Mouse (Mus musculus) C2C12 (cell line): Measurements from ENCODE around the gene Pdxk. TPM values are rescaled to one million over a fixed set of nuclear protein-coding genes. Genes with fewer than 3 reads are reported as not detected.
"Not testable (repeated sequence)": the region's sequence is repeated elsewhere in the genome, so short reads cannot be mapped to it uniquely, and the experiment has no call there.

ENCODE experiments used
- H3K27me3 ChIP-seq: one replicate; pipeline ENCODE4 v1.6.1; 2011; ENCODE audit not compliant: control insufficient read depth, insufficient read depth, insufficient read length
- H3K36me3 ChIP-seq: one replicate; pipeline ENCODE4 v1.6.1; 2011; ENCODE audit not compliant: control insufficient read depth, insufficient read depth
- H3K4me3 ChIP-seq: one replicate; pipeline ENCODE4 v1.5.1; 2011; ENCODE audit warnings: mild to moderate bottlenecking, control low read depth; ENCODE audit not compliant: poor library complexity, insufficient read depth, severe bottlenecking
- H3K79me2 ChIP-seq: one replicate; pipeline ENCODE4 v1.6.1; 2011; ENCODE audit not compliant: control insufficient read depth, insufficient read depth
- H3K79me3 ChIP-seq: one replicate; pipeline ENCODE4 v1.6.1; 2011; ENCODE audit warnings: low read depth, control low read depth
- H3ac ChIP-seq: one replicate; pipeline ENCODE3; 2011; ENCODE audit warnings: low read depth; ENCODE audit not compliant: control insufficient read depth, insufficient read length
- CEBPB ChIP-seq: IDR thresholded peaks from one replicate; pipeline ENCODE4 v1.6.1; 2011; ENCODE audit warnings: low read depth, mild to moderate bottlenecking, control low read depth, moderate library complexity
- CTCF ChIP-seq: IDR thresholded peaks from one replicate; pipeline ENCODE4 v1.5.1; 2011; ENCODE audit not compliant: control insufficient read depth, insufficient read depth, insufficient read length
- FOSL1 ChIP-seq: IDR thresholded peaks from one replicate; pipeline ENCODE4 v1.8.0; 2011; ENCODE audit warnings: mild to moderate bottlenecking, low read length; ENCODE audit not compliant: poor library complexity, insufficient read depth, severe bottlenecking
- MAX ChIP-seq: IDR thresholded peaks from one replicate; pipeline ENCODE4 v1.6.1; 2011; ENCODE audit warnings: mild to moderate bottlenecking, control low read depth
- MYOD1 ChIP-seq: IDR thresholded peaks from one replicate; pipeline ENCODE4 v1.6.1; 2011; ENCODE audit warnings: low read depth; ENCODE audit not compliant: control insufficient read depth, insufficient read length
- MYOG ChIP-seq: IDR thresholded peaks from one replicate; pipeline ENCODE4 v1.6.1; 2011; ENCODE audit not compliant: control insufficient read depth, insufficient read length; ENCODE audit errors: extremely low read depth
- USF1 ChIP-seq: IDR thresholded peaks from one replicate; pipeline ENCODE4 v1.6.1; 2011; ENCODE audit warnings: low read depth, mild to moderate bottlenecking, control low read depth, moderate library complexity
- long read RNA-seq, 2 experiments: library from polyadenylated mRNA; unstranded; transcript quantifications; one replicate each; pipeline ENCODE4 v2.0.0; 2019 to 2020
- polyA plus RNA-seq: library from polyadenylated mRNA; unstranded; fragments of >200 nt; fragmentation: generic; extraction: Trizol; gene quantifications from one replicate; pipeline ENCODE4 v1.2.1, GENCODE M21; 2012; ENCODE audit warnings: missing spikeins

The Pdxk gene
- 10.6 TPM for polyA plus RNA-seq
- long read RNA-seq, experiment 1, full-length matches to known transcripts = 13 of 15 reads
- long read RNA-seq, experiment 1, partial matches to known transcripts = 0 of 15 reads
- long read RNA-seq, experiment 1, other reads (novel, unspliced or antisense) = 2 of 15 reads
- long read RNA-seq, experiment 2, full-length matches to known transcripts = 57 of 64 reads
- long read RNA-seq, experiment 2, partial matches to known transcripts = 0 of 64 reads
- long read RNA-seq, experiment 2, other reads (novel, unspliced or antisense) = 7 of 64 reads

GRCm38 (mm10) chr10:78464792-78465207, at the start of gene Pdxk:
Gene Pdxk (minus strand): TSS chr10:78464975.
- Histone ChIP-seq H3K36me3 (no peaks in the 10 kb centered on the region), H3K79me2 (peaks cover 19% of the 10 kb centered on the region), H3K79me3 (peaks cover 3% of the 10 kb centered on the region), H3K4me3 (peak within 1 kb of the TSS; percentile 60), H3K27me3 (no peaks in the 10 kb centered on the region), H3ac (peak within 1 kb of the TSS; percentile 76)
- TF ChIP-seq MAX = no peak
- peak; percentile 92 for TF ChIP-seq USF1
- no peak for TF ChIP-seq CTCF

GRCm38 (mm10) chr10:78502986-78503733, 38.4 kb upstream of the Pdxk start:
- H3K79me3 ChIP-seq = no peaks in the 10 kb centered on the region
- TF ChIP-seq FOSL1 (no peak), USF1 (no peak), MYOD1 (no peak), MAX (no peak), MYOG (no peak), CTCF (no peak), CEBPB (no peak)
- no peaks in the 10 kb centered on the region for H3K79me2 ChIP-seq
- H3K36me3 ChIP-seq = no peaks in the 10 kb centered on the region
- no peak overlapping the region for H3ac ChIP-seq
- H3K27me3 ChIP-seq = peaks cover 9% of the 10 kb centered on the region
- no peak overlapping the region for H3K4me3 ChIP-seq

- TF ChIP-seq CTCF = peak; percentile 89
- no peak for TF ChIP-seq FOSL1
- no peaks in the 10 kb centered on the region for H3K36me3 ChIP-seq
- H3K27me3 ChIP-seq = peaks cover 8% of the 10 kb centered on the region
- no peaks in the 10 kb centered on the region for H3K79me3 ChIP-seq
- no peaks in the 10 kb centered on the region for H3K79me2 ChIP-seq
- no peak overlapping the region for H3ac ChIP-seq
- no peak overlapping the region for H3K4me3 ChIP-seq
These were observed 22.8 kb upstream of the Pdxk start for GRCm38 (mm10) chr10:78487431-78488086.

GRCm38 (mm10) chr10:78486871-78487270, 22.1 kb upstream of the Pdxk start:
- no peaks in the 10 kb centered on the region for H3K79me2 ChIP-seq
- H3K36me3 ChIP-seq = no peaks in the 10 kb centered on the region
- H3K27me3 ChIP-seq = peaks cover 8% of the 10 kb centered on the region
- no peak overlapping the region for H3ac ChIP-seq
- no peak overlapping the region for H3K4me3 ChIP-seq
- TF ChIP-seq MAX = no peak
- no peak for TF ChIP-seq CTCF
- no peak for TF ChIP-seq USF1
- no peak for TF ChIP-seq CEBPB
- TF ChIP-seq FOSL1 = no peak
- TF ChIP-seq MYOG = no peak
- TF ChIP-seq MYOD1 = no peak
- no peaks in the 10 kb centered on the region for H3K79me3 ChIP-seq

- not testable (repeated sequence) for H3K79me3 ChIP-seq, H3K36me3 ChIP-seq, H3K4me3 ChIP-seq, H3K27me3 ChIP-seq, H3K79me2 ChIP-seq, H3ac ChIP-seq
These were observed 20.6 kb upstream of the Pdxk start for GRCm38 (mm10) chr10:78485369-78485768.

GRCm38 (mm10) chr10:78481928-78482499, 17.2 kb upstream of the Pdxk start:
- Histone ChIP-seq H3K27me3 (no peaks in the 10 kb centered on the region), H3ac (no peak overlapping the region), H3K79me2 (no peaks in the 10 kb centered on the region), H3K4me3 (no peak overlapping the region), H3K79me3 (no peaks in the 10 kb centered on the region), H3K36me3 (no peaks in the 10 kb centered on the region)
- no peak for TF ChIP-seq USF1
- TF ChIP-seq FOSL1 = no peak
- TF ChIP-seq MYOD1 = no peak
- TF ChIP-seq CEBPB = no peak
- TF ChIP-seq MAX = no peak
- TF ChIP-seq MYOG = no peak
- TF ChIP-seq CTCF = no peak
